Mouse (Mus musculus) c-Kit-positive CD71-positive TER-119-positive erythroid progenitor cells, embryonic 14.5 days (primary cell): ENCODE data around the gene Tesk2.

ENCODE experiments used
- DNase-seq: peaks from one replicate; pipeline ENCODE4 v3.0.0-alpha.2; 2013; ENCODE audit warnings: low spot score

Tesk2 gene

DNA sequence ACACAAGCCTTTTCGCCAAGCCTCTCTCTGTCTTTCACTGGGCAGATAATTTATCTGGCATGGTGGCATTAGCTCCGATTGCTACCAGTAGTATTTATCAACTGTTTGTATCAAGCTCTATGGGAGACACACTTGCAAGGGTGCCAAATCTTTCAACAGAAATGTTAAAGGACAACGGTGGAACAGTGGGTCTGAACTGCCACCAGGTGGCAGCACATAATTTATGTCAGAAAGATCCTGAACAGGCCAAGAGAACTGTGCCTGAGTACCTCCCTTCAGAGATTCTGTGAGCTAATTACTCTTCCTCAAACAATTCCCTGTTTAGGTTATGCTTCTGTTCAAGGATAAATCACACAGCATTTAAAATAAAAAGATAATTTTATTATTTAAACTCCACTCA is 1.4 kb upstream of the Tesk2 start:
- peak; percentile 79 for DNase-seq

DNA sequence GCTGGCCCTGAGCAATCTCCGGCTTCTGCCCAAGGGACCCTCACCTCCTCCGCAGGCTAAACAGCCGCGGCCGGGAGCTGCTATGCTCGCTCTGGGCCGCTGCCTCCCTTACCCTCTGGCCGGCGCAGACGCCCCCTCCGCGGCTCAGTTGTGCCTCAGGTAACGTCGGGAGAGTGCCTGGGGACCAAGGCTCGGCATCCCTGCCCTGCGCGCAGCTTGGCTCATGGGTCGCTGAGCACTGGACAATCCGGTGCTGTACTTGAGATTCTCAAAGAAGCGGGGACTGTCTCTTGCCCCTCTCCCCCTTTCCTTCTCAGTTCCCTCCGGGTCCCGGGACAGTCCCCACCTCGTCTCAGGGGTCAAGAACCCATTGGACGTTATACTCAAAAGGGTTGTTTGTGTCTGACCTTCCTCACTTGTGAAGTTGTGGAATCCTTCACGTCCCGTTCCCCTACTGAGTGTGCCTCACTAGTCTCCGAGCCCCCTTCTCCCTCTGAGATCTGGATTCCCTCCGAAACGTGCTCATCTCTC is 415 bp downstream of the Tesk2 start:
- no peak for DNase-seq

DNA sequence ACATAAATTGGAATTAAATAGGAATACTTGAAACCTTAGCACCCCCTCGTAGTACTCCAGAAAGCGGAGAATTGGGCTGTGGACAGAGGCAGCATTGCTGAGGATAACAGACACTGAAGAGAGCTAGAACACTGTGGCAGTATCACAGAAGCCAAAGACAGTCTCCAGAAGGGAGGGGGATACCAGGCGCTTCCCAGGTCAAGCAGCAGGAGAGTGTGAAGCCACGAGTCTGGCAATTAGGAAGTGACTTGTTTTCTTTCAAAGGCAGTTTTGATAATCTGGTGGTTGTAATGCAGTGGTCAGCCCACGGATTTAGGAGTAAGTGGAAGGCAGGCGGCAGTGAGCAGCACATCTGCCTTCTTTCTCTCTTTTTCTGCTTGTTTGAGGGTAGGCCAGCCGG is 1.5 kb downstream of the Tesk2 start:
- no peak for DNase-seq

DNA sequence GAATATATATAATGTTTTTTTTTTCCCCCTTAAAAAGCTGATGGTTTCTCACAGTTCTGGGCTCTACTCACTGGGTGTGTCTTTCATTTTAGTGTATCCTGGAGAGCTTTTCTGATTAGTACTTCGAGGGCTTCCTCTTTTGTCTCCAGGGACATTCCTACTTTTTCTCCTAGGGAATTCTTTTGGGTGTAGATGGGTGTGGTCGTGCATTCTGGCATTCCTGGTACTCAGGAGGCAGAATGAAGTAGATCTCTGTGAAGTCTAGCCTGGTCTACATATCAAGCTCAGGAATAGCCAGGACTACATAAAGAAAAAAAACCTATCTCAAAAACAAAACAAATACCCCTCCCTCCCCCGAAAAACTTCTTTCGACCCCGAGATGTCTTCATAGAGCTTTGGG is 4.7 kb downstream of the Tesk2 start:
- no peak for DNase-seq

DNA sequence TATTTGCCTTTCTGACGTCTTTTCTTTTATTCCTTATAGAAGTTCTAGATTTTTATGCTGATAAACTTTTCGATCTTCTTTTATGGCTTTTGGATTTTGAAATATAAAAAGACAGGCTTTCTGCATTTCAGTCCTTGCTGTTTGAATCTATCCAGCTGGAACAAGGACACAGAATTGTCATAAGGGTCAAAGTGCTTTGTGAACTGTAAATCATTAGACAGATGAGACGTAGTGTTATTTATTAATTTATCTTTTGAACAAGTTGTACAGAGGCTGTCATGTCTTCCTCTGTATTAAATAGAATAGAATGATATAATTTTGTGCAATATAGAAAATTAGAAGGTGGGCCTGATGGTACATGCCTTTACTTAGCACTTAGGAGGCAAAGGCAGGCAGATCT is 6.7 kb downstream of the Tesk2 start:
- no peak for DNase-seq

DNA sequence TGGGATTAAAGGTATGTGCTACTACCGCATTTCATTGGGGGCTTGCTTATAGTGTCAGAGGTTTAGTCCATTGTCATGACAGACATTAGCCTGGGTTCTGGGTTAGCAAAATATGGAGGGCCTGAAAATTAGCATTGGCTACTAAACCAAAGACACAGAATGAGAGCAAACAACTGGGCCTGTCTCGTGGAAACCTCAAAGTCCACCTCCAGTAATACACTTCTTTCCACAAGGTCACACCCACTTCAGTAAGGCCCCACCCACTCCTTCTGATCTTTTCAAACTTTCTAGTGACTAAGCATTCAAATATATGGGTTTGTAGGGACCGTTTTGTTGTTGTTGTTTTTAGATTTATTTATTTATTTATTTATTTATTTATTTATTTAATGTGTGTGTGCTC is 8.8 kb downstream of the Tesk2 start:
- no peak for DNase-seq

DNA sequence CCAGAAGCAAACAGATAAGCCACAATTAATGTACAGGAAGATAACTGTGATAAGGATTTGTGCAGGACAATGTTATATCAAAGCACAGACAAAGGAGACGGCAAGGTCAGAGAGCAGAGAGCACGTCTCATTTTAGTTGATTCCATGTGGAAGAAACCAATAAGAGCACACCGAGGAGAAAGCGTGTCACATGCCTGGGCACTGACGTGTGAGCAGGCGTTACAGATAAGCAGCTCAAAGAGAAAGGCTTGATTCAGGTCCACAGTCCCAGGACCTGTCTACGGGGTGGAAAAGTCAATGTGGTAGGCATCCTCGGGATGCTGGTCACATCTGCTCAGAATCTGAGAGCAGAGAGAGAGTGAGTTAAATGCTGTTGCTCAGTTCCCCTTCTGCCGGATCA is 10.3 kb downstream of the Tesk2 start:
- DNase-seq, result no peak

DNA sequence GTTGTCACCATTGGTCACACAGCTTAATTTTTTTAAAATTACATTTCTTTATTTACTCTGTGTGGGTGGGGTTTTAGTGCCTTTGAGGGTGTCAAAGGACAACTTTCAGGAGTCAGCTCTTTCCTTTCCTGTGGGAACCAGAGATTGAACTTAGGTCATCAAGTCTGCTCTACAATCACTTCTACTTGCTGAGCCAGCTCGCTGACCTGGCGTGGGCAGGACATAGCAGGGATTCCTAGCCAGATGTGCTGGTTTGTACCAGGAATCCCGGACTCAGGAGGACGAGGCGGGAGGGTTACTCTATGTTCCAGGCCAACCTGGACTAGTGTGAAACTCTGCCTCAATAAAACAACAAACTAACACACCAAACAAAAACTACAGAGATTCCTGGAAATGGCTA is 11.6 kb downstream of the Tesk2 start:
- no peak for DNase-seq

DNA sequence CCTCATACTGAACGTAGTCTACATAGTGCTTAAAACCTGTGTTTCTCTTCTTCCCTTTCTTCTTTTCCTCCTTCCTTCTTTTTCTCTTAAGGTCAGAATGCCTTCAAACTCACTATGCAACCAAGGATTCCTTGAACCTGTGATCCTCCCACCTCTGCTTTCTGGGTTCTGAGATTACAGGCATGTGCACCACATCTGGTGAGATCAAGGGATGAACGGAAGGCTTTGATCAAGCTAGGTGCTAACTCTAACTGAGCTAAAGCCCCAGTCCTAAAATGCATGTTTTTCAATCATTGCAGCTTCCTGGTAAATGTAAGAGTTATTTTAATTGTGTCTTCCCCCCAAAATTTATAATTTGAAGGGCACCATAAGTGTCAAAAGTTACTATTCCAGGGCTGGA is 14.2 kb downstream of the Tesk2 start:
- DNase-seq, result no peak

DNA sequence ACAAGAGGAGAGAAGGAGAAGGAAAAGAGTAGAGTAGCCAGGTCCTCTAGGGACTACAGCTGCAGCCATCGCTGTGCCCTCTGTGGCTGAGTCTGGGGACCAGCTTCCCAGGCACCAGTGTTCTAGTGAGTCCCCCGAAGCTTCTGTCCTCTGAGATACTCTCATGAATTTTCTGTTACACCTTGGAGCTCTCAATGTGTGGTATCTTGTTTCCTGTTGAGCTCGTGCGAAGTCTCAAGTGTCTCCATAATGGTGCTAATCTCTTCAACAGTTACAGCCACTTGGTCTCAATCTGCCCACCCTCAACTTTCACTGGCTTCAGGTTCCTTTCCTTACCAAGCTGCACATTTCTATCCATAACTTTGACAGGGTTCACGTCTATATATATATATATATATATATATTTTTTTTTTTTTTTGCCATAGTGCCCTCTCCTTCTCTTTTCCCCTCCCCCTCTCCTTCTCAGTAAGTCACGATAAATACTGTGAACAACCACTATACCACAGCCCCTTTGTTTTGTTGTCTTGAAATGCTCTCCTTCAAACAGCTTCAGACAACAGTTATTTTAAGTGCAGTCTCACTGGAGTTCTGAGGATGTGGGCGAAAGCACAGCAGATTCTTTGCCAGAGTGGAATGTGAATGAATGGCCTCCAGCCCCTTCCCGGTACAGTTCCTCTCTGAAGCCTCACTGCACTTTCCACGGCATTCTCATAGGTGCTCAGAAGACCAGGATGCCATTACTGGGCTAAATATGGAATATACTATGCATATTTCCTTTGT is 18.4 kb downstream of the Tesk2 start:
- DNase-seq, result no peak

DNA sequence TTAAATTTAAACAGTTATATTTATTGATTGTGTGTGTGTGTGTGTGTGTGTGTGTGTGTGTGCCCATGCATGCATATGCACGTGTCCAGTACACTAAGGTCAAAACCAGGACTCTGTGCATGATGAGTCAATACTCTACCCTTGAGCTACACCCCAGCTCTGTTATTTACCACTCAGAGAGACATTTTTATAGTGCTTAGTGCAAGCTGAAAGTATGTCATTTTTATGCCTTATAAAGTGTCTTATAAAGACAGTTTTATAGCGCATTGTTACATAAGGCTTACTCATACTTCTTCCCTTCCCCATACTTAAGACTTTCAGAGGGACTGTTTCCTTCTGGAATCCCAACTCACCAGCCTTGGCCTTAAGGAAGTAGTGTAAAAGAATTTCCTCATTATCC is 29.0 kb downstream of the Tesk2 start:
- no peak for DNase-seq

DNA sequence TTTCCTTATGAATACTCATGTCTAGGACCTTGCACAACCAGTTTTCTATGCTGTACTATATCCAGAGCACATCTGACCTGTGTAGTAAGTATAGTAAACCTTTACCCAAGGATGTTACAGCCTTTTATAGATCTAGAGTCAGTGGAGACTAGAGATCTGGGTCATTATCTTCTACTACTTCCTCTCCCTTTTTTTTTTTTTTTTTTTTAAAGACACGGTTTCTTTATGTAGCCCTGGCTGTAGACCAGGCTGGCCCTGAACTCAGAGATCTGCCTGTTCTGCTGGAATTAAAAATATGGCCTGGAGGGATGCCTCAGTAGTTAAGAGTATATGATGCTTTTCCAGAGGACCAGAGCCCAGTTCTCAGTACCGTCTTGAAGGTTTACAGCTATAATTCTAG is 41.2 kb downstream of the Tesk2 start:
- DNase-seq, result no peak

DNA sequence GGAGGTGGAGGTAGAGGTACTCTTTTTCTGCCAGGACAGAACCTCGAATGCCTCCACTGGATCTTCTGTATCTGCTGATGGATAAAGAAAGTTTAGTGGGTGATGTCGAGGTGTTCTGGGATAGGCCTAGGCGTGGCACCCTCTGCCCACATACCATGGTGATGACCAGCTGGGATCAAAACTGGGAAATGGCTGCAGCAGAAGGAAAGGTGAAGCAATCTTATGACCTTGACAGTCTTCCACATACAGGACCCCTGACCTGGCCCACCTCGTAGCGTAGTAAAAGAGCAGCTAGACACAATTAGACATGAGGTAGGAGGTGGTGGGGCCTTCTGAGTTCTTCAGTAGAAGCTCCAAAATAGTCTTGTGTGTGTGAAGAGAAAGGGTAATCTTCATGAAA is 43.3 kb downstream of the Tesk2 start:
- DNase-seq, result no peak

DNA sequence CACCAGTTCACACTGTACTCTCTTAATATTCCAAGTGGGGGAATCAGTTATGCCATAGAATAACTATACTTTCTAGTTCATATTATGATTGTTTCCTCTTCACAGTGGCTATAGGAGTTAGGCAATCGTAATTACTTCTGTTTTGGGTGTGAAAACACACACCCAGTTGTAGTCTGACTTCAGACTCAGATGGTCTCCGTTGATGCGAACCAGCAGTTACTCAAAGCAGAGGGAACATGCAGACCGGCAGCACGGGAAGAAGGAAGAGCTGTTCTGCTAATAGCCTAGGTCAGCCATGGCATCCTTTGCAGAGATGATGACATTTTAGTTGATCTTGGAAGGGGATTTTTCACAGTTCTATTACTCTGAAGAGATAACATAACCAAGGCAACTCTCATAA is 47.8 kb downstream of the Tesk2 start:
- no peak for DNase-seq

DNA sequence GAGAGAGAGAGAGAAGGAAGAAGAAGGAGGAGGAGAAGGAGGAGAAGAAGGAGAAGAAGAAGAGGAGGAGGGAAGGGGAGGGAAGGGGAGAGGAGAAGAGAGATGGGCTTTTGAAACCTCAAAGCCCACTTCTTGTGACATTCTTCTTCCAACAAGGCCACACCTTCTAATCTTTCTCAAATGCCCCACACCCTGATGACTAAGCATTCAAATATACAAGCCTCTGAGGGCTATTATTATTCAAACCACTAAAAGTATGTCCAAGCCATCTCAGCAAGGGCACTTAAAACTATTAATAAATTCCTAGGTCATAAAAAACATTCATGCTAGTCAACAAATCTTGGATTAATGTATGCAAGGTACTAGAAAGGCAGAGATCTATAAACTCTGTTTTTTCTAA is 48.3 kb downstream of the Tesk2 start:
- DNase-seq, result peak; percentile 20

DNA sequence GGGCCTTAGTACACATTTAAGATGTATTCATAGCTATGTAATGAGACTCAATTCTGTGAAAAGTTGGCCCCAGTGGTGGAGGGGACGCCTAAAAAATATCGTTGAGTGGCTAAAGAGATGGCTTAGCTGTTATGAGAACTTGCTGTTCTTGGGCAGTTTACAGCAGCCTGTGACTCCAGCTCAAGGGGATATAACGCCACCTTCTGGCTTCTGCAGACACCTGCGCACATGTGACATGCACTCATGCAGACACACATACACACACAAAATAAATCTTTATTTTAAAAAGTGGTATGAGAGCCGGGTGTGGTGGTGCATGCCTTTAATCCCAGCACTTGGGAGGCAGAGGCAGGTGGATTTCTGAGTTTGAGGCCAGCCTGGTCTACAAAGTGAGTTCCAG is 55.6 kb downstream of the Tesk2 start:
- no peak for DNase-seq

DNA sequence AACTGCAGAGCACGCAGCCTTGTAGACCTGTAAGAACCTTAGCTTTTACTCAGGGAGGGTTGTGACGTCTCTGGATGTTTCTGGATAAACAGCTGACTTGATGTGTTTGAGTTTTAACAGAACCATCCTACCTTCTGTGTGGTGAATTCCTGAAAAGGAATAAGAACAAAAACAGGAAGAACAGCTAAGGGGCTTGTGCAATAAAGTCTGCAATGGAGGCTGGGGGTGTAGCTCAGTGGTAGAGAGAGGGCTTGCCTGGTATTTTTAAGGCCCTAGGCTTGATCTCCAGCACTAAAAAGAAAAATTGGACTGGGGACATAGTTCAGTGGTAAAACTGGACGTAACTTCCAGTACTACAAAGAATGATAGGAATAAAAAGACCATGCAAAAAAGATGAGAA is 56.3 kb downstream of the Tesk2 start:
- no peak for DNase-seq

DNA sequence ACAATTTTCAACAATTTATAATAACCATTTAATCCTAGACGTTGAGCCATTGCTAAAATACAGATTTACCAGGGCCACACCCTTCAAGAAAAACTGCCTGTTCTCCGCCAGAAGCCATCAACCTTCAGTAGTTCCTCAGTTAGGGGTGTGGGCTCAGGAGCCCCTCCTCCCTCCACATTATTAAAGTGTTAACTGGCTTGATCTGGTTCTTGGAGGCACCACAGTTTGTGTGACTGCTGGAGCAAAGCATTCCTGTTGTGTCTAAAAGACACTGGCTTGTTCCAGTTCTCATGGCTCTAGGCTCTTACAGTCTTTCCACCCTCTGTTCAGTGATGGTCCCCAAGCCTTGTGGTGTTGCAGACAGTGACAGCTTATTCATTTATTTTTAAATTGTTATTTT is 59.8 kb downstream of the Tesk2 start:
- DNase-seq, result no peak

DNA sequence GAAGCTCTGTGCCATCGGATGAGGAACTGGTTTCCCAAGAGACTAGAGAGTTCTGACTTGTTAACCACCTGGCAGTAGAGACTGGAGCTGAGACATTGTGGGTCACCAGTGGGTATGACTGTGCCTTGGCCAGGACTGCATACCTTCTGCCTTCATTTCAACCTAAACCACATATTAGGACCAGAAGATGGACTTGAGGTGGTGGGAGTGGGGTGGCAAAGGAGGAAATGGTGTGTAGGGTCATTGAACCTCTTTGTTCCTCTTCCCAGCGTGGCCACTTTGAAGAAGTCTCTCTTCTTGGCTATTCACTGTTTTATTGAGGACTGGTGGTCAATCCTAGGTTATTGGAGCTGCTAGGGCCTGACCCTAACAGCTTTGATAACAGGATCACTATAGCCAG is 60.6 kb downstream of the Tesk2 start:
- no peak for DNase-seq

DNA sequence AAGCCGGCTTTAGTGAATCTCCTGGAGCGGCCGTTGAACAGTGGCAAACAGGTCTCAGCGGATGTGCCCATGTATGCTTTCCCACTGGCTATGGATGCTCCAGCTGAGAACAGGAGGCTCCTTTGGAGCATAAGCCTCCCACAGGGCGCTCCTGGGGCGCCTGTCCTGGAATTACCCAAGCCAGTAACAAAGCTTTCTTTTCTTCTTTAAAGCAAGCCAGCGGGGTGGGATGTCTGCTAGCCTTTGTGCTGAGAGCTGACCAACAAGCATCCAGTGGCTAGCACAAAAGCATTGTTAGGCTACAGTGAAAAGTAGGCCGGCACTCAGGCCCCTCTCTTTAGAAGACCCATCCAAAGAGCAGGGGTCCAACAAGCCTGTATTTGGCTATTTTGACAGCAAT is 61.4 kb downstream of the Tesk2 start:
- DNase-seq, result no peak

DNA sequence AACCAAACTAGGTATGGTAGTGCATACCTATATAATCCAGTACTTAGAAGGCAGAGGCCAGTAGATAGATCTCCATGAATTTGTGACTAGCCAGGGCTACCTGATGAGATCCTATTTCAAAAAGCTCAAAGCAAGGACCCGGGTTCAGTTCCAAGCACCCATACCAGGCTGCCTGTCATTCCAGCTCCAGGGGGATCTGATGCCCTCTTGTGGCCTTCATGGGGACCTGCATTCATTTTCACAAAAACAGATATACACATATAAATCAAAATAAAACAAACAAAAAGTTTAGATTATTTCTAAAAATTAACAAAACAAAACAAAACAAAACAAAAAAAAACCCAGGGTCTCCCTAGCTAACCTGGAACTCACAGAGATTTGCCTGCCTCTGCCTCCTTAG is 65.8 kb downstream of the Tesk2 start:
- DNase-seq, result no peak

DNA sequence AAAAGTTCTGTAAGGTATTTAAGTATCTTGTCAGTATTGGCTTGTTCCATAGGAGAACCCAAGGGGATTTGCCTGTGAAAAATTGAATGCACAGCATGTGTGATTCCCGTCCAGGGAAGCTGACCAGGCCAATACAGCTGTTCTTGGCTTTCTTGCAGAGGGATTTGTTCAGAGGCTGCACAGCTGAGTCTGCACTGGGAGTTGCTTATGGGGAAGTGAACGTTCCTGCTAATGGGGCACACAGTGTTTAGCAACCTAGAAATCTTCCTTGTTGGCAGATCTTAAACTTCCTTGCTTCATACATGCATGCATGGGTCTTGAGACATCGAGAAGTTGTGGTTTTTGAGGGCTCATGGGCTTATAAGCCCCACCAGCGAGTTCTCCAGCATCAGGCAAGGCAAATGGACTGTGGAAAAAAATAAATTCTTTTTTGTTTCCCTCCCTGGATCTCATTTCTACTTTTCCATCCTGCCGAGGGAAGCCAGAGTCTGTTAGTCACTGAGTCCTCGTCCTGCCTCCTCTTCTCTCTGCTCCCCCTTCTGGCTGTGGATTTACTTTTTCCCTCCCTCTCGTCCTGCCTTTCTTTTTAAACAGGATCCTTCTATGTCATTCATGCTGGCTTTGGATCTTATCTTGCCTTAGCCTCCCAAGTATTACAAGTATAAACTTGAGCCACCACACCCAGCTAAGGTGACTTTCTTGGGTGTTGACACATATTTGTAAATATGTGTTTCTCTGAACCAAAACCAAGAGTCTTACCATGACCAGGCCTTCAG is 67.4 kb downstream of the Tesk2 start:
- no peak for DNase-seq

DNA sequence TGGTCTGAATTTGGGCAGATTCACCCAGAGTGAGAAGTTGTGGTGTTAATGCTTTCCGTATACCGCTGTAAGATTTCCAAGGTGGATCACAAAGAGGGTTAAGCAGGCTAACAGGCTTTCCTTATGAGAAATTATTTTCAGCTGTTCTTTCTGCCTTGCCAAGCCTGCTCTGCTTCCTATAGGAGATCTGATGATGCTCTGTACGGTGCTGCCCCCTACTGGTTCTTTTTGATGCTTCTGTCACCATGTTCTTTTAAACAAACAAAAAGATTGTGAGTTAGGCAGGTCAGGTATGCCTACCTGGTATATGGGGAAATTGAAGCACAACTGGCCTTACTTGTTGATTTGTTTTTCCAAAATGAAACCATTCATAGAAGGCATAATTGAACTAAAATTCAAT is 68.2 kb downstream of the Tesk2 start:
- peak; percentile 81 for DNase-seq

DNA sequence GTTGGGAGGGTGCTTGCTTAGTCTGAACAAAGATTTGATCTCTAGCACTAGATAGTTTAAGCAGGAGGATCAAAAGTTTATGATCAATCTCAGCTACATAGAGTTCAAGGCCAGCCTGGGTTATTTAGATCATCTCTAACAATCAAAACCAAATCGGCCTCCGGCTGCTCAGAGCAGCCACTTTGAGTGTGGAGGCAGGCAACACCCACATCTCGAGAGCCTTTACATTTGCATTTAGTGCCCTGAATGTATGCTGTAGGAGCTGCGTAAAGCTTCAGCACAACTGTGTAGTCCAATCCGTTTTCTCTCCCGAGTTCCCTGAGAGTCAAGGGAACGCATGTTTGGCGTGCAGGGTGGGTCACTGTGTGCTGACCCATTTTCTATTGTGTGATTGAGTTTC is 71.7 kb downstream of the Tesk2 start:
- DNase-seq, result no peak
